Mouse (Mus musculus): ENCODE measurements around the gene 5730596B20Rik. TPM values are rescaled to one million over a fixed set of nuclear protein-coding genes. Genes with fewer than 3 reads are reported as not detected.

5730596B20Rik gene
- polyA plus RNA-seq, 2 experiments, result 0.29 to 0.44 TPM

- 27% methylated on average over 4 of the region's 4 CpGs for WGBS
Measured at GRCm38 (mm10) chr6:52151571-52151970, 25.7 kb upstream of the 5730596B20Rik start.

GRCm38 (mm10) chr6:52152226-52153193 is 24.8 kb upstream of the 5730596B20Rik start:
- Histone ChIP-seq H3K4me1 (ENCODE audit: control insufficient read depth, insufficient read depth, low read length) (no peaks in the 10 kb centered on the region), H3K9ac (ENCODE audit: low read depth, low read length, severe bottlenecking) (no peak overlapping the region), H3K27me3 (ENCODE audit: control insufficient read depth, insufficient read depth, low read length) (peaks cover 79% of the 10 kb centered on the region), H3K4me3 (replicated peaks; ENCODE audit: low read length) (no peak overlapping the region), H3K4me2 (replicated peaks; ENCODE audit: low read depth, low read length, severe bottlenecking) (no peak overlapping the region), H3K27ac (replicated peaks; ENCODE audit: low read depth, low read length) (no peak overlapping the region), H3K36me3 (ENCODE audit: control insufficient read depth, insufficient read depth, low read length) (no peaks in the 10 kb centered on the region), H3K9me3 (ENCODE audit: control insufficient read depth, low read length) (no peaks in the 10 kb centered on the region)
- WGBS, result 19% methylated on average over 16 of the region's 16 CpGs
- DNase-seq (ENCODE audit: low spot score), result no peak
- ATAC-seq (ENCODE audit: low FRiP score, low read depth), result no peak
- no peak for TF ChIP-seq POLR2A (IDR thresholded peaks at IDR 0.05; ENCODE audit: borderline replicate concordance, extremely low read depth, insufficient read depth, insufficient read length)

More at GRCm38 (mm10) chr6:52151571-52151970, 25.7 kb upstream of the 5730596B20Rik start:
- H3K27ac ChIP-seq (replicated peaks; ENCODE audit: low read depth, low read length), result no peak overlapping the region
- H3K27me3 ChIP-seq (ENCODE audit: control insufficient read depth, insufficient read depth, low read length), result peaks cover 69% of the 10 kb centered on the region
- no peak for TF ChIP-seq POLR2A (IDR thresholded peaks at IDR 0.05; ENCODE audit: borderline replicate concordance, extremely low read depth, insufficient read depth, insufficient read length)
- DNase-seq (ENCODE audit: low spot score), result no peak
- no peaks in the 10 kb centered on the region for H3K36me3 ChIP-seq (ENCODE audit: control insufficient read depth, insufficient read depth, low read length)
- H3K9me3 ChIP-seq (ENCODE audit: control insufficient read depth, low read length), result no peaks in the 10 kb centered on the region
- no peak overlapping the region for H3K4me3 ChIP-seq (replicated peaks; ENCODE audit: low read length)
- no peak overlapping the region for H3K4me2 ChIP-seq (replicated peaks; ENCODE audit: low read depth, low read length, severe bottlenecking)
- H3K4me1 ChIP-seq (ENCODE audit: control insufficient read depth, insufficient read depth, low read length), result no peaks in the 10 kb centered on the region
- no peak for ATAC-seq (ENCODE audit: low FRiP score, low read depth)
- H3K9ac ChIP-seq (ENCODE audit: low read depth, low read length, severe bottlenecking), result no peak overlapping the region

- ATAC-seq (ENCODE audit: low FRiP score, low read depth), result no peak
- Histone ChIP-seq H3K9ac (ENCODE audit: low read depth, low read length, severe bottlenecking) (no peak overlapping the region), H3K36me3 (ENCODE audit: control insufficient read depth, insufficient read depth, low read length) (no peaks in the 10 kb centered on the region), H3K27ac (replicated peaks; ENCODE audit: low read depth, low read length) (no peak overlapping the region), H3K27me3 (ENCODE audit: control insufficient read depth, insufficient read depth, low read length) (peaks cover 86% of the 10 kb centered on the region), H3K4me1 (ENCODE audit: control insufficient read depth, insufficient read depth, low read length) (0 out of 2 replicates have a peak, but pooled peaks cover 3% of the 10 kb centered on the region), H3K4me3 (replicated peaks; ENCODE audit: low read length) (no peak overlapping the region), H3K9me3 (ENCODE audit: control insufficient read depth, low read length) (no peaks in the 10 kb centered on the region), H3K4me2 (replicated peaks; ENCODE audit: low read depth, low read length, severe bottlenecking) (no peak overlapping the region)
- DNase-seq (ENCODE audit: low spot score), result no peak
- no peak for TF ChIP-seq POLR2A (IDR thresholded peaks at IDR 0.05; ENCODE audit: borderline replicate concordance, extremely low read depth, insufficient read depth, insufficient read length)
- 11% methylated on average over 6 of the region's 6 CpGs for WGBS
Measured at GRCm38 (mm10) chr6:52153270-52153669, 24.0 kb upstream of the 5730596B20Rik start.

- 26% methylated on average over 5 of the region's 5 CpGs for WGBS
- Histone ChIP-seq H3K4me3 (replicated peaks; ENCODE audit: low read length) (no peak overlapping the region), H3K9me3 (ENCODE audit: control insufficient read depth, low read length) (no peaks in the 10 kb centered on the region), H3K27me3 (ENCODE audit: control insufficient read depth, insufficient read depth, low read length) (peaks cover 91% of the 10 kb centered on the region), H3K4me1 (ENCODE audit: control insufficient read depth, insufficient read depth, low read length) (peaks cover 6% of the 10 kb centered on the region), H3K9ac (ENCODE audit: low read depth, low read length, severe bottlenecking) (no peak overlapping the region), H3K27ac (replicated peaks; ENCODE audit: low read depth, low read length) (no peak overlapping the region), H3K4me2 (replicated peaks; ENCODE audit: low read depth, low read length, severe bottlenecking) (no peak overlapping the region), H3K36me3 (ENCODE audit: control insufficient read depth, insufficient read depth, low read length) (no peaks in the 10 kb centered on the region)
- DNase-seq (ENCODE audit: low spot score) (no peak), ATAC-seq (ENCODE audit: low FRiP score, low read depth) (no peak)
- no peak for TF ChIP-seq POLR2A (IDR thresholded peaks at IDR 0.05; ENCODE audit: borderline replicate concordance, extremely low read depth, insufficient read depth, insufficient read length)
Measured at GRCm38 (mm10) chr6:52154044-52154443, 23.3 kb upstream of the 5730596B20Rik start.

GRCm38 (mm10) chr6:52155471-52155870 is 21.8 kb upstream of the 5730596B20Rik start:
- Histone ChIP-seq H3K4me3 (replicated peaks; ENCODE audit: low read length) (no peak overlapping the region), H3K9ac (ENCODE audit: low read depth, low read length, severe bottlenecking) (no peak overlapping the region), H3K27me3 (ENCODE audit: control insufficient read depth, insufficient read depth, low read length) (peaks cover 91% of the 10 kb centered on the region), H3K4me2 (replicated peaks; ENCODE audit: low read depth, low read length, severe bottlenecking) (no peak overlapping the region), H3K4me1 (ENCODE audit: control insufficient read depth, insufficient read depth, low read length) (peaks cover 15% of the 10 kb centered on the region), H3K36me3 (ENCODE audit: control insufficient read depth, insufficient read depth, low read length) (no peaks in the 10 kb centered on the region), H3K27ac (replicated peaks; ENCODE audit: low read depth, low read length) (no peak overlapping the region), H3K9me3 (ENCODE audit: control insufficient read depth, low read length) (no peaks in the 10 kb centered on the region)
- no peak for TF ChIP-seq POLR2A (IDR thresholded peaks at IDR 0.05; ENCODE audit: borderline replicate concordance, extremely low read depth, insufficient read depth, insufficient read length)
- WGBS, result 63% methylated on average over 3 of the region's 3 CpGs
- ATAC-seq (ENCODE audit: low FRiP score, low read depth), result no peak
- no peak for DNase-seq (ENCODE audit: low spot score)

Measured in limb, embryonic 14.5 days (tissue).